Comparison of ENCODE assay signal across 9 mouse cellular contexts in the genomic region with DNA sequence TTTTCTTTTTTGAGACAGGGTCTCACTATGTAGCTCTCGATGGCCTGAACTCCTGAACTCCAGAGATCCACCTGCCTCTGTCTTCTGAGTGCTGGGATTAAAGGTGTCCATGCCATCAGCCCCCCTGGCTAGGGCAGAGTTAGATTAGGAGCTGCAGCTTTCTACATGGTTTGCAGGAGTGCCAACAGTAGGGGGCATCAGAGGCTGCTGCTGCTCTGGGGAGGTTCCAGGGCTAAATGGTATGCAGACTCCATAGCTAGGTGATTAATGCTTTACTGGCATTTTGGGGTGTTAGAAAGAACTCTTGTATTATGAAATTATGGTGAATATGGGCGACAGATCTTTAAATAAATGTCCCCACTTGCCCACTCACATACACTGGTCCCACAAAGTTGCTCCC. TPM values are rescaled to one million over a fixed set of nuclear protein-coding genes. Genes with fewer than 3 reads are reported as not detected.
DNase-seq lines count a peak whose midpoint lies in the region; ATAC-seq and TF ChIP-seq lines count a peak whose summit lies in the region.
"Had no signal": no experiment of that assay in that cellular context is flagged by ENCODE, and none has a peak within 500 bp of the region (broad histone marks: within the 10 kb centered on the region; RNA-seq: fewer than 3 reads in every experiment).

No protein-coding gene starts in this region.

- H3K36me3 ChIP-seq in hindbrain, embryonic 10.5 days: peaks cover 13% of the 10 kb centered on the region
- H3K36me3 ChIP-seq in hindbrain, embryonic 13.5 days: no peaks in the 10 kb centered on the region
- no peaks in the 10 kb centered on the region for H3K36me3 ChIP-seq in hindbrain, postnatal 0 days (ENCODE audit: insufficient read depth, low read length)
- H3K36me3 ChIP-seq: neural tube, embryonic 12.5 days had no signal

- 36% methylated on average over 2 of the region's 2 CpGs for WGBS in hindbrain, embryonic 10.5 days
- WGBS in hindbrain, embryonic 13.5 days: 36% methylated on average over 2 of the region's 2 CpGs
- 37% methylated on average over 2 of the region's 2 CpGs for WGBS in hindbrain, postnatal 0 days

- H3K9me3 ChIP-seq in hindbrain, embryonic 10.5 days: no peaks in the 10 kb centered on the region
- H3K9me3 ChIP-seq in hindbrain, embryonic 13.5 days: no peaks in the 10 kb centered on the region
- no peaks in the 10 kb centered on the region for H3K9me3 ChIP-seq in hindbrain, postnatal 0 days (ENCODE audit: low read length)
- H3K9me3 ChIP-seq: neural tube, embryonic 12.5 days had no signal

- H3K4me1 ChIP-seq in hindbrain, embryonic 10.5 days (replicated peaks): peaks cover 30% of the 10 kb centered on the region
- H3K4me1 ChIP-seq in hindbrain, embryonic 13.5 days (replicated peaks): peaks cover 11% of the 10 kb centered on the region
- H3K4me1 ChIP-seq in hindbrain, postnatal 0 days (ENCODE audit: insufficient read depth, low read length): peaks cover 4% of the 10 kb centered on the region; the same call in 1 of the 2 replicates

- intact Hi-C loops in gastrocnemius, postnatal 14 days (cut with DNase I; ENCODE audit: low total_unique reads): loop anchor here (2.0 kb wide), 1 partner anchor 188 kb away; no protein-coding TSS in a partner anchor

- H3K4me3 ChIP-seq in hindbrain, embryonic 10.5 days: no peak overlapping the region
- H3K4me3 ChIP-seq in hindbrain, embryonic 13.5 days: no peak overlapping the region
- no peak overlapping the region for H3K4me3 ChIP-seq in hindbrain, postnatal 0 days (ENCODE audit: low read length)
- H3K4me3 ChIP-seq: neural tube, embryonic 12.5 days had no signal

- peak overlapping the region; percentile 50; the same call in 1 of the 2 replicates for H3K27ac ChIP-seq in hindbrain, embryonic 10.5 days
- H3K27ac ChIP-seq in hindbrain, embryonic 13.5 days: no peak overlapping the region
- H3K27ac ChIP-seq in hindbrain, postnatal 0 days: no peak overlapping the region
- H3K27ac ChIP-seq: neural tube, embryonic 12.5 days had no signal

- peaks cover 8% of the 10 kb centered on the region; the same call in 1 of the 2 replicates for H3K27me3 ChIP-seq in hindbrain, embryonic 10.5 days (ENCODE audit: insufficient read depth, poor library complexity, severe bottlenecking)
- peaks cover 15% of the 10 kb centered on the region for H3K27me3 ChIP-seq in hindbrain, embryonic 13.5 days
- H3K27me3 ChIP-seq in hindbrain, postnatal 0 days (ENCODE audit: insufficient read depth, low read length): no peaks in the 10 kb centered on the region; the same call in 1 of the 2 replicates
- H3K27me3 ChIP-seq: neural tube, embryonic 12.5 days had no signal

- ATAC-seq in hindbrain, embryonic 13.5 days (ENCODE audit: low FRiP score): no peak
- ATAC-seq in hindbrain, postnatal 0 days: no peak
- no peak for ATAC-seq in CD4-positive, CD25-positive, alpha-beta regulatory T cell, adult 4 months

- H3K4me2 ChIP-seq in hindbrain, embryonic 13.5 days: no peak overlapping the region
- H3K4me2 ChIP-seq in hindbrain, postnatal 0 days (ENCODE audit: low read depth, low read length): no peak overlapping the region
- H3K4me2 ChIP-seq: neural tube, embryonic 12.5 days had no signal

- H3K9ac ChIP-seq in hindbrain, embryonic 13.5 days: no peak overlapping the region
- H3K9ac ChIP-seq in hindbrain, postnatal 0 days (replicated peaks; ENCODE audit: low read length): no peak overlapping the region
- H3K9ac ChIP-seq: neural tube, embryonic 12.5 days had no signal

- TF ChIP-seq CTCF in hindbrain, postnatal 0 days (IDR thresholded peaks at IDR 0.05; ENCODE audit: low read depth): peak; percentile 76

- DNase-seq in hindbrain, embryonic 10.5 days (ENCODE audit: low spot score): peak; percentile 47
- DNase-seq in A20 (ENCODE audit: low read depth, low spot score) (peak; percentile 31), R1 (ENCODE audit: low read depth, low spot score) (peak; percentile 18)
- peak; percentile 71 for DNase-seq in hindbrain, postnatal 0 days (ENCODE audit: low spot score)
- DNase-seq in lung, postnatal 25 days (ENCODE audit: low spot score): peak; percentile 55
- DNase-seq in gastrocnemius, postnatal 14 days: no peak

RNA-seq across cellular contexts. Expression of gene Fadd, which starts 5.0 kb away (rescaled TPM):
- 10.1 TPM in 2 replicates for polyA plus RNA-seq in hindbrain, embryonic 10.5 days (2016; fragmentation: Nextera tagmentation; extraction: Ambion mirVana)
- polyA plus RNA-seq in hindbrain, embryonic 13.5 days (2015; fragmentation: Nextera tagmentation; extraction: Ambion mirVana): 5.1 and 5.4 TPM in 2 replicates
- 3.4 and 4.3 TPM in 2 replicates for total RNA-seq in hindbrain, postnatal 0 days (2014; rRNA removed)
- polyA plus RNA-seq in hindbrain, postnatal 0 days (2015; fragmentation: Nextera tagmentation; extraction: Ambion mirVana): 3.1 and 3.7 TPM in 2 replicates
- polyA plus RNA-seq in CD4-positive, CD25-positive, alpha-beta regulatory T cell, adult 4 months (2017; shearing (Covaris generic)): 1 to 10 TPM; 8.2 to 9.4 TPM
- 1 to 10 TPM; 3.1 to 3.9 TPM for total RNA-seq in gastrocnemius, postnatal 14 days (2021)

RNA-seq across cellular contexts. Expression of gene Ppfia1, which starts 33.8 kb away (rescaled TPM):
- 33.2 and 38.1 TPM in 2 replicates for polyA plus RNA-seq in hindbrain, embryonic 10.5 days (2016; fragmentation: Nextera tagmentation; extraction: Ambion mirVana)
- 26.8 and 27.6 TPM in 2 replicates for polyA plus RNA-seq in hindbrain, embryonic 13.5 days (2015; fragmentation: Nextera tagmentation; extraction: Ambion mirVana)
- total RNA-seq in hindbrain, postnatal 0 days (2014; rRNA removed): 27.4 and 36.2 TPM in 2 replicates
- polyA plus RNA-seq in hindbrain, postnatal 0 days (2015; fragmentation: Nextera tagmentation; extraction: Ambion mirVana): 15.6 and 17.2 TPM in 2 replicates
- 10 to 100 TPM; 28.3 to 31.6 TPM for polyA plus RNA-seq in CD4-positive, CD25-positive, alpha-beta regulatory T cell, adult 4 months (2017; shearing (Covaris generic))
- 10 to 100 TPM; 25.6 to 29.6 TPM for total RNA-seq in gastrocnemius, postnatal 14 days (2021)
